Mouse (Mus musculus): ENCODE measurements around the gene Txndc12.

Gene Txndc12

DNA sequence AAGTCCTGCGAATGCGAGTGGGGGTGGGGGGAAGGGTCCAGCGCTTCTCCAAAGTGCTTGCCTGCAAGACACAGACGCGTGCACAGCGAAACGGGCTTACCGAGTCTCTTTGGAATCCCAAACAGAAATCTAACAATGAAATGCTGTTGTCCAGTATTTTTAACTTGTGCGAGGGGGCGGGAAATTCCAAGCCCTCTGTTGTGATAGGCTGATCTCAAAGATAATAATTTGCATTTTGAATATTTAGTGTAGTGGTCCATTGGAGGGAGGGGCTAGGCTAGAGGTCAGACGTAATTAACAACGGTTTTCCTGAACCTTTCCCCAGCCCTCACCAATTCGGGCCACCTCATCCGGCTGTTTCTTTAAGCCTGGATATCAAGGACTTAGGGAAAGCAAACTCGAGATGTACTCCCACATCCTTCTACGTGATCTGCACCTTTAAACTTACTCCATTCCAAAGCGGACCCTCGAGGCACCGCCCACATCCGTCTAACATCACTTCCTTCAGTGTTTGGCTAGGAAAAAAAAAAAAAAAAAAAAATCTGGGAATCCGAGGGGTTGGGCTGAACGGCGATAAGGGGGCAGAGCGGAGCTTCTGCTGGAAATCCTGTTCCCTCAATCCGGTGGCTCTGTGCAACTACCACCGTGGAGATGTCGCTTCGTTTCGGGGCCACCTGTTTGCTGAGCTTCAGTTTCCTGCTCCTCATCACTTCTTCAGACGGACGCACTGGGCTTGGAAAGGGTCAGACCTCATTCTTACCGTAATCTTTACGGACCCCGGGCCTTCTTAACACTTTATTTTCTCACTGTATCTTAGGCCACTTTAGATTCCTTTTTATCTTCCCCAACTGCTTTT, at the start of gene Txndc12:
Txndc12 (plus strand) TSS at position 487 of the 856 bp plus-strand sequence.
- in situ Hi-C loops (cut with MboI, MseI) = no loop called here

DNA sequence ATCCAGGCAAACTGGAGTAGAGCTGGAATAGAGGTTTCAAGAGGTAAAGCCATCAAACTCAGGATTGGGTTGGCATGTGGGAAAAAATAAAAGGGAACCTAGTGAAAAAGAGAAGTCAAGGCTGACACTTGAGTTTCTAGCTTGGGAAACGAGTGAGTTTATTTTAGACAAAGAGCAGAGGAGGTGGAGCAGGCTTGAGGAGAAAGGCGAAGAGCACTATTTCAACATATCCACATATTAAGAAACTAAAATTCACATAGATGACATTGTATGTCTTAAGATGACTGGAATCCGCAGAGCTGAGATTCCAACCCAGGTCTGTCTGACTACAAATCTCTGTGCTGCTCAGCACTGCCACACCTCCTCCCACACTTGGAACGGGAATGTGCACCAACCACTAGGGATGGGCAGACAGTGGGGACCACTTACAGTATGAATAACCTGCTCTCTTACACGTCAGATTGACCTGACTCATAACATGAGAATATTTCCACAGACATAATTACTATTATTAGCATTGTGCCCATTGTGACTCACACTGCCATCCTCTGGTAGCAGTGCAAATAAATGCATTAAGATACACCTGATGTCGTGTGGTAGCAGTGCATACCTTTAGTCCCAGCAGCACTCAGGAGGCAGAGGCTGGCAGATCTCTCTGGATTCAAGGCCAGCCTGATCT, 45.0 kb upstream of the Txndc12 start:
- in situ Hi-C loops (cut with MboI, MseI) = no loop called here

DNA sequence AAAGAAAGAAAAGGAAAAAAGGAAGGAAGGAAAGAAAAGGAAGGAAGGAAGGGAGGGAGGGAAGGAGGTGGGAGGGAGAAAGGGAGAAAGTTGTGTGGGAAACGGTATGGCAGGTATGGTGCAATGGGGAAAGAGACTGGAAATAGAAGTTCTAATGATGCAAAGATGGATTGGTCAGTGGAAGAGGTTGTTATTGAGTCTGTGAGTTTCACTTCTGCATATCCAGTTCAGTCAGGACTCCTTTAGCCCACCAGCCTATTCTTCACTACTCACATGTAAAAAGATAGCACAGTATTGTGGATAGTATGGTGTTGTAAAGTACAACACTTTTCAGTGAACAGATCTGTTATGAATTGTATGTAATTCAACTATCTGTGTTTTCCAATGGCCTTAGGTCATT, 43.9 kb upstream of the Txndc12 start:
- in situ Hi-C loops (cut with MboI, MseI) = loop anchor here (5.0 to 10.0 kb wide), 2 partner anchors 108 to 184 kb away; no protein-coding TSS in a partner anchor

DNA sequence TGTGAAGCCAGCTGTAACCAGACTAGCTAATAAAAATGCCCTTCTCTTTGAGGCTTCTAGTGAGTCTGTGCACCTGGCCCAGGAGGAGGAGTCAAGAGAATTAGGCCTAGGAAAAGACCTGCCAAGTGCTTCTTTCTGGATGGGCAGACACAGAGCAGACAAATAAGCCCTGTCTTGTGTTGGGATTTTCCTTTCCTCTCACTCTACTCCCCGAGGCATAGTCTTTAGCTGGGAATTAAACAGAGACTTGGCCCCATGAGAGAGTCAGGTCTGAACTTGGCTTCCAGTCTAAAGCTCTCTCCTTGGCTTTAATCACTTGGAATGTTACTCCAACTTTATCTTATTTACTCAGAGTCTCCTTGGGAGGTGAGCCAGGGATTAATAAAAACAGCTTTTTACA, 40.5 kb upstream of the Txndc12 start:
- in situ Hi-C loops (cut with MboI, MseI) = loop anchor here (5.0 to 10.0 kb wide), 2 partner anchors 112 to 181 kb away; no protein-coding TSS in a partner anchor

DNA sequence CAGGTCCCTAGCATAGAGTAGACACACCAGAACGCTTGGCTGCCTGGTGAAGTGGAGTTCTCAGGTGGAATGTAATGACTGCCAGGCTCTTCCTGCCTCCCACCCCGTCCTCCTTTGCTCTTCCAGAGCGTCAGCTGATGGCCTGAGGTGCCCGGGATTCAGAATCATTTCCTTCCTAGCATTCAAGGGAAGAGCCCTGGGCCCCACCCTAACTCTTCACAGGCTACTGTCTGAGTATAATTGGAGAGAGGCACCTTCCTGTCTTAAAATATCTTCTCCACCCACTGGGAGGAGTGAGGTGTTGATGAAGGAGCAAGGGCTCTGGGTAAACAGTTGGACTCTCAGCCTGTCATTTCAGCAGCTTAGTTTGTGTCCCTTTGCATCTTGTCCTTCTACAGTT, 37.7 kb upstream of the Txndc12 start:
- in situ Hi-C loops (cut with MboI, MseI) = loop anchor here (10.0 kb wide), 1 partner anchor 178 kb away; no protein-coding TSS in a partner anchor

DNA sequence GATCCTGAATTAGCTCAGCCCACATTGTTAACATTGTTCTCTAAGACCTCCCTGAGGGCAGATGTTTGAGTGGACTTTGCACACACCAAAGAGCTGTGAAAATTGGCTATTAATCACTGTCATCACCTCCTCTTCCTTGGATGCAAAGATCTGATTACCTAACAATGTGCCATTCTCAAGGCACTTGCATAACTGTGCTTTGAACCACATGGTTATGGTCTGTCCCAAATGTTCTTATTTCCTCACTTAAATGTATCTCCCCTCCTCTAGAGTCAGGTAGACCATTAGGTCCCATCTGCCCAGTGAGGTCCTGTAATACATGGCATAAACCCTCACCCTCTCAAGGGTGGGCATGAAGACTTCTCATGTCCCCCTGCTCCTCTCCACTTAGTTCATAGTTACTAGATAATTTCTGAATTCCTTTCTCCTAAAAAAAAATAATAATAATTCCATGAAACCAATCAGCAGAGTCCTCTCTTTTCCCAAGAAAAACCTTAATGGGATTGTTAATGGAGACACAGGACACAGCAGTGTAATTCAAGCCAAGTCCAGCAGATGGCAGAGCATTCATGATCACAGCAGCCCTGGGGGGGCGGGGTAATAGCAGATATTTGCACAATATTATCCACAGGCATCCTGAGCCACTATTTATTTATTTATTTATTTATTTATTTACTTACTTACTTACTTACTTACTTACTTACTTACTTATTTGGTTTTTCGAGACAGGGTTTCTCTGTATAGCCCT, 36.1 kb upstream of the Txndc12 start:
- in situ Hi-C loops (cut with MboI, MseI) = loop anchor here (10.0 kb wide), 1 partner anchor 177 kb away; no protein-coding TSS in a partner anchor

DNA sequence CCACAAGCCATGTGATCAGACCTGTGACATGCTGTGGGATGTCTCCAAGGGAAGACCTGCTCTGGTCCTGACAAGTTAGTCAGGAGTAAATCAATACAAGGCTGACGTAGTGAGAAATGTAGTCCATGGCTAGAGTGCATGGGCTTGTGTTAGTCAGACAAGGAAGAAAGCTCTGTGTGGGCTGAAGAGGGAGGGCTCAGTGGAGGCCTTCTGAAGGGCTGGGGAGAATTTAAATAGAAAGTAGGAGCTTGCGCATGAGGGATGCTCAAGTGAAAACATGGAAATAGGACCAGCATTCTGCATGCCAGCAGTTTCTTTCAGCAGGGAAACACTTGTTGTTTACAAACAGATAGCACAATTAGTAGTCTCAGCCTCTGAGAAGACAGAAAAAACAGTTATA, 30.9 kb upstream of the Txndc12 start:
- in situ Hi-C loops (cut with MboI, MseI) = no loop called here

DNA sequence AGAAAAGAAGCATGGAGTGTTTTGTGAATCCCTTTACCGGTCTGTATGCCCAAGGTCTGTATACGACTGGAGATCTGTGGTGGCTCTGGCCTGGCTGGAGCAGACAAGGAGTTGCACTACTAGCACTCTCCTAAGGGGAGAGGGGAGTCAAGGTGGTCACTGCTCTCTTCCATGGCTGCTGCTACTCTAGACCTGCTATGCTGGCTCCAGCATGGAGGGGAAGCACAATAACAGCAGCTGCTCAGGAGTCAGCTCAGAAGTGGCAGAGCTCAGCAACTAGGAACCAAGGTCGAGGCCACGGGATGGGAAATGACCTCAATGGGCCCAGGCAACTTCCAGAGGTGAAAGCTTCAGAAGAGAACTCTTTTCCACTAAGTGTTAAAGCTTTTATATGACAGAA, 23.3 kb upstream of the Txndc12 start:
- in situ Hi-C loops (cut with MboI, MseI) = no loop called here

DNA sequence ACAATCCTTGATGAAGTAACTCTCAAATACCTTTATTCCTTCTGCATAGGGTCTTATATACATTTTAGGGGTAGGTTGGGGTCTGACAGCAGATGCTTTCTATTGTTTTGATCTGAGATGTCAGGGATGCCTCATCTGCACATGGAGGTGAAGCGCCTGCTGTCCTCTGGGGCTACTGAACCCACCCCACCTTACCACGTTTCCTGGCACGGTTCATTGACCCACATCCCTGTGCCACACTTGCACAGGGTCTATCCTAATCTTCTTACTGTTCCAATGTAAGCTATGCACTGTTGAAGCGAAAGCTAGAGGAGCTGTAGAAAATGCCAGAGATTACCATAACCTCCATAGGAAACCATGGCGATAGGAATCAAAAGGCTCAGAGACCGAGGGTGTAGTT, 22.9 kb upstream of the Txndc12 start:
- in situ Hi-C loops (cut with MboI, MseI) = no loop called here

DNA sequence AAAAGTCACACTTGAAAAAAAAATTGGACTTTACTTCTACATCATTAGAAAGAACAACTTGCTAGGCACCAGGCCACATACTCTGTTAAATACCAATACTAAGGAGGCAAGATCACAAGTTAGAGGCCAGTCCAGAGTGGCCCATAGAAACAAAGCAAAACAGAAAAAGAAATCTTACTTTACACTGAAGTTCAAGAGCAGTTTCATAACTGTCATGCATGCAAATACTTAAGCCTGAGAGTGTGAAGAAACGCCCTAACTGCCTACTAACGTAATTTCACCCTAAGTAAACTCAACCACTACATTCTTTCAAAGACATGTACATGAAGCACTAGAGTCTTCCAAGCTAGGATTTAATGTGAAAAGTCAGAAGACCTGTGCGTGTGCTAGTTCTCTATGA, 8.7 kb upstream of the Txndc12 start:
- in situ Hi-C loops (cut with MboI, MseI) = no loop called here

DNA sequence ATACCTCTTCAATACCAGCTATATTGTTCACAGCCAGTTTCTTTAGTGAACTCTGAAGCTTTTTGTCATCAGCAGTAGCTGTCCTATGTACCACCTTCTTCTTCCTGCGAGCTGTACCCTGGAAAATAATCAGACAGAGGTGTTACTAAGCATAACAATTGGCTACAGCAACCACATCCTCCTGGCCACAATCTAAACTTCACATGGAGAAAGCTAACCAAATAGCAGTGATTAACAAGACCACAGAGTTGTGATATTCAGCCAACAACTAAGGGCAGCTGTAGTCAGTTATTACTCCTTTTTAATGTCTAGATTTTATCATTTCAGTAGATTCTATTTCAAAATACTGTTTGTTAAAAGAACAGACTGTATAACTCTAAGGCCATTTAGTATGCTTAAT, 8.3 kb upstream of the Txndc12 start:
- in situ Hi-C loops (cut with MboI, MseI) = no loop called here

DNA sequence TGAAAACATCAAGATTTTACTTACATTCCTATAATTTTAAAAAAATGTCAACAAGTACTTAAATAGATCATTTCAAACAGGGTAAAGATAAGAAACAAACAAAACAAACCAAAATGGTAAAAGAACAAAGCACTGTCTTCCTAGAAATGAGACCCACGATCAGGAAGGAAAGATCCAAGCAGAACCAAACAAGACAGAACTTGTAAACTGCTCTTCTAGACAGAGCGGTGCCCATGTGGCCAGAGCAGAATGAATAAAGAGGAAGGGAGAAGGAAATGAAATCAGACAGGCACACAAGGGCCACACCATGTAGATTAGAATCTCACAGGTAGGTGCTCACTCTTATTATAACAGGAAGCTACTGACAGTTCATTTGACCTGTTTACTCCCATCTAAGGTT, 7.8 kb upstream of the Txndc12 start:
- in situ Hi-C loops (cut with MboI, MseI) = no loop called here

DNA sequence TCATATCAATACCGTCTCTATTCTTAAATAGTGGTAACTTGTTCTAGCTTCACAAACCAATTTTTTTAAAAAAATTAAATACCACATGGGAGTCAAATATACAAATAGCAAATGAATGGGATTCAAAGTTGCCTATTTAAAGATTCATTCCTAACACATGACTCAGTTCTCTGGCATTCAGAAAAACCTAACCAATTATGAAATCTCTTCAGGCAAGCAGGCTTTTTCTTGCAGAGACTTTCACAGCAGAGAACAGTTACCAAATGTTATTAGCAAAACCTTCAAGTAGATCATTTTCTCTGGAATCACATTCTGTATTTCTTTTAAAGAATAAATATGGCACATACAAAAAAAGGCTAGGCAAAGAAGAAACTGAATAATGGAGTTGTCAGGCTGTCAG, 3.7 kb upstream of the Txndc12 start:
- in situ Hi-C loops (cut with MboI, MseI) = no loop called here

DNA sequence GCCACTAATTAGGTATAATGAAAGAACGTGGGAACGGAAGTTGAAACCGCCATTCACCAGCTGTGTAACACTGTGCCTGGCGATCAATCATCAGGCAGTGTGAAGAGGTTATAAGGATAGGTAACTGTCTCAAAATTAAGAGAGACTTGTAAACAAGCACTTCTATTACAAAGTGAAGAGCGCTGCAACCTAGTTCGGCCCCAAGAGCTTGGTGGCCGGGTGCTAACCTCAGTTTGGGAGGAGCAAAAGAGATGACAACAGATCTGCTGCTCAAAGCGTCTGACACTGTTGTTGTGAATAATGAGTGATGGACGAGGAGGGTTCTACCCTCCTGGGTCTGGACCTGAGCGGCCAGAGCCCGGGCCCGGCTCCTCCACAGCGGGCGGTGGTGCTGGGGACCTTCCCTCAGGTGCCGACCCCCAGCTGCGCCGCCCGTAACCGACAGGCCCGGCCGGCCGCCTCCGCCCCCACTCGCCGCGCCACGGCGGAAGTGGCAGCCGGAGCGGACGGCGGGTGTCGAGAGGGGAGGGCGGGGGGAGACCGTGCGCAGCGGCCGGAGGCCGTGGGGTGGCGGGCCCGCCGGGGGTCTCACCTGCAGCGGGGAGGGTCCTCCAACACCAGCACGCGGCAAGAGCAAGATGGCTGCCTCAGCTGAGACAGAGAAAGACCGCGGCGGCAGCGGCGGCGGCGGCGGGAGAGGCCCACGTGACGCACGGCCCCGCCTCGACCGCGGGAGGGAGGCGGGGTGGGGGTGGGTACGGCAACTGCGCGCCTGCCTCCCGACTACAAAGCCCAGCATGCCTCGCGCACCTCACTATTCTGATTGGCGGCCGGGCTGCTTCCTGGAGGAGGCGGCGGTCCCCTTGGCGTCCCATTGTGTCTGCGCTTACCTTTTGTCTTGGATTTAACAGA, 1.2 kb upstream of the Txndc12 start, which contains the start of gene Btf3l4:
Btf3l4 (minus strand) TSS at position 699 of the 912 bp plus-strand sequence.
- in situ Hi-C loops (cut with MboI, MseI) = no loop called here

DNA sequence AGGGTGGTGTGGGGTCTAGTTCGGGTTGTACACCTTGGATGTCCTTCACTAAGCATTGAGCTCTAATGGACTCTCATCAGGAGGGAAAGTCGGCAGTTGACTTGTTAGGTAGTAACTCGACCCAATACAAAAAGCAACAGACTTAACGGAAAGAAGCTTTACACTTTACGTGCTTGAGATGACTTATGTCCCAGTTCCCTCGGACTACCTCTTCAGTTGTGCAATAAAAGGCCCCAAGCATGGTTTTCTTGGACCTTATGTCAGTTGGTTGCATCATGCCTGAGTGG, 630 bp upstream of the Txndc12 start:
- in situ Hi-C loops (cut with MboI, MseI) = no loop called here

DNA sequence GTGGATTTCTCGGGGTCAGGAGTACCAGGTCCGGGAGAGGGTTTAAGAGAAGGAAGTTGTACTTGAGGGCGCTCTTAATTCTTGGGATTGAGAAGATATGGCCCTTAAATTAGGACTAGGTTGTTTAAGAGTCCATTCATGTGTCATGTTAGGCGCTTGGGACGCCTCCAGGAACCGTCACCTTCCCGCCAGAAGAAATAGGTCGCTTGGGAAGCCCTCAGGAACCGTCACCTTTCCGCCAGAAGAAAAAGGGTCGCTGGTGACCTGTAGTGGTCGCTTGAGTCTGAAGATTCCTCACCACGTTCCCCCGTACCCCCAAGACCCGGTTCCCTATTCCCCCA, 540 bp downstream of the Txndc12 start:
- in situ Hi-C loops (cut with MboI, MseI) = no loop called here

DNA sequence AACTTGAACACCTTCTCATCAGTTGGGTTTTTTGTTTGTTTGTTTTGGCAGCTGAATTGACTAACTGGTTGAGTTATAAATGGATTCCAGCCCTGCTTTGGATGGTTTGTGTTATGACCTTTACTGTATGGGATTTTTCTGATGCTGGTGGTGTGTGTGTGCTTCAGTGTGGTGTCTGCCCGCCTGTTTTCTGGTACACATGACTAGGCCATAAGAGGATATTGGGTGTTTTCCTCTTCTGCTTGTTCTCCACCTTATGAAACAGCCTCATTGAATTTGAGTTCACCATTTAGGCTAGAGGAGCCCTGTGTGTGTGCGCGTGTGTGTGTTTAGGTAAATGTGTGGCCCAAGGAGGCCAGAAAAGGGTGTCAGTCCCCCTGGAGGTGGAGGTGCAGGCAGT, 1.1 kb downstream of the Txndc12 start:
- in situ Hi-C loops (cut with MboI, MseI) = no loop called here

DNA sequence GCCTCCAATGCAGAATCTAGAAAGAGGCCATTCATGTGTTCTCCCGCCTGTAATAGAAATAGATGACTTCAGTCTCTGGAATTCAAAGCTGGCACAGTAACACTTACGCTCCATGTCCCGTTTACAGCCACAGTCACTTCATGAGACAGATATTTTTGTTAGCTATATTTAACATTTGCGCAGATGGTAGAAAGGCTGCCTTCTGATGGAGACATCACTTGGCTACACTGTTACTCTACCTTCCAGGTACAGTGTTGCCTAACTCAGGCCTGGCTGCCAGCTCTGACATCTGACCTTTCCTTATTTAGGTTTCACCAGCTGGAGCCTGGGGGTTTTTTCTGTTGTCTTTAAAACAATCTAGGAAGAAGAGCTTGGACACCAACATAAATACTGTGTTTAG, 3.6 kb downstream of the Txndc12 start:
- in situ Hi-C loops (cut with MboI, MseI) = no loop called here

DNA sequence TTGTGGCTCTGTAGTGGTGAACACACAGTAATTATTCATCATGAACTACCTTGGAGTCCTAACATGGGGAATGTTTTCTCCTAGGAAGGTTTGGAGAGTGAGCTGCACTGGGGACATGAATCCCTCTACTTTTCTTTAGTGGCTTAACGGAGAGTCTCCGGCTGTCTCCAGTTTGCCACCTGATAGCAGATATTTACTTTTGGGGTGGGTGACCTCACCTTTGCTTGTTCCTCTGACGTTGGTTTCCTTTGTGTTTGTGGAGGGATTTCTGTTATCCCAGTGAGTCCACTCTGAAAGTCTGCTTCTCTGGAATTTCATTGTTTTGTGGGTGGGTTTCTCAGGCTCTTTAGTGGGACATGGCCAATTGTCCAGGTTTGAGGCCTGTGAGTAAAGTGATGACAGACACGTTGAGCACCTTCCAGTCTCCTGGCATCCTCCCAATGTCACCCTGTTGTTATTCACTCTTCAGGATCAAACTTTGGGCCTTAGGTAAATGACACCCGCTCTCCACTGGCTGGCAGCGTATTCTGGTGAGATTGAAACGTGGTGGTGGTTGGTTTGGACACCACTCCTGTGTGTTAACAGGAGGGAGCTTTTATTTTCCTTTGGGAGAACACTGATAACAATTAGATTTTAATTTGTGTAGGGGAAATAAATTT, 7.6 kb downstream of the Txndc12 start:
- in situ Hi-C loops (cut with MboI, MseI) = no loop called here

DNA sequence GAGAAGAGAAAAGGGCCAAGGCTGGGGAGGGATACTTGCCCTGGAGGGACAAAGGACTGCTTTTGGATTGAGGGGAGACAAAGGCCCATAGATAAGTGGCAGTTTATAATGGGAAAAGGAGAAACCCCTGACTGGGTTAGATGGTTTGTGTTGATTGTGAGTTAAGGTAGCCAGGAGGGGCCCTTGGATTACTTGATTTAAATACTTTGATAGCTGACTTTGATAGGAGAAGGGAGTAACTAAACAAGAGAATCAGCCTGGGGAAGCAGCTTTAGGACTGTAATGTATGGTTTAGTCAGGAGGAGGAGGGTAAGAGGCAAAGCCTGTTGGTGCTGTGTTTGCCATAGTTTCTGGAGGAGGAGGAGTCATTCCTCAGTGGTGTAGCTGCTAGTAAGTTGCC, 8.9 kb downstream of the Txndc12 start:
- in situ Hi-C loops (cut with MboI, MseI) = no loop called here
